Mouse (Mus musculus): ENCODE measurements around the gene Mia2. TPM values are rescaled to one million over a fixed set of nuclear protein-coding genes. Genes with fewer than 3 reads are reported as not detected.

Mia2 gene
- 87.6 TPM for polyA plus RNA-seq (2014; fragmentation: Illumina TruSeq; extraction: RNeasy Lipid Tissue Mini Kit (QIAGEN cat#74804); ENCODE audit: low read depth, low replicate concordance)

DNA sequence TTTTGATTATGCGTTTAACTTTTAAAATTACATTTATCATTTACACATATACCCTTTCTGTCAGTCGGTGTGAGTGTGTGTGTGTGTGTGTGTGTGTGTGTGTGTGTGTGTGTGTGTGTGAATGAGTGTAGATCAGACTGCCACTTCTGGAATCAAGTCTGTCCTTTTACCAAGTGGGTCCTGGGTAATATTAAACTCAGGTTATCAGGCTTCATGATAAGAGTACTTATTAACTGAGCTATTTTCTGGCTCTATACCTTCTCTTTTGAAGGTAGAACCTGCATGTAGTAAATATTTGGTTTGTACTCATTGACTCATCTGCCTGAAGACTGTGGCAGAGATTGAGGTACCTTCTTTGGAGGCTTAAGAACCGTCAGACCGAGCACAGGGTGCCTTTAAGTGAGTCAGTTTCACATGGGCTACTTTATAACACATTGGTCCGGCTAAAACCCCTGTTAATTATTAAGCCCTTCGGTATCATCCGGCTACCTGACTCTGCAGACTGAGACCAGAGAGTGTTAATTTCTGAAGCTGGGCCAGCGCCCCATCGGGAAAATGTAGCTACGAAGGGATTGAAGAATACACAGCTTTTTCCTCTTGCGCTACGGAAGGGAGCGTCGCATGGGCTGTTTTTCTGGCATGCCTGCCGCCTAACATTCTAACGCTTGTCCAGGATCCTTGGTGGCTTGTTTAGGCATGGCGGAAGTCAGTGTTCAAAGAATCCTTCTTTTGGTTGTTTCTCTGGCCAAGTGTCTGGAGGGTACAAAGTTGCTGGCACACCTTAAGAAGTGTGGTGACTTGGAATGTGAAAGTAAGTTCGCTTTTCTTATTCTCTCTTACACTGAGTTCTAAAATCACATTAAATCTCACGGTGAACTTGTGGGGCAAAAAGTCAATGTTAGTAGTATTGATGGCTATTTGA lies at the start of gene Mia2:
Mia2 (plus strand) TSS at position 696 of the 922 bp plus-strand sequence.

DNA sequence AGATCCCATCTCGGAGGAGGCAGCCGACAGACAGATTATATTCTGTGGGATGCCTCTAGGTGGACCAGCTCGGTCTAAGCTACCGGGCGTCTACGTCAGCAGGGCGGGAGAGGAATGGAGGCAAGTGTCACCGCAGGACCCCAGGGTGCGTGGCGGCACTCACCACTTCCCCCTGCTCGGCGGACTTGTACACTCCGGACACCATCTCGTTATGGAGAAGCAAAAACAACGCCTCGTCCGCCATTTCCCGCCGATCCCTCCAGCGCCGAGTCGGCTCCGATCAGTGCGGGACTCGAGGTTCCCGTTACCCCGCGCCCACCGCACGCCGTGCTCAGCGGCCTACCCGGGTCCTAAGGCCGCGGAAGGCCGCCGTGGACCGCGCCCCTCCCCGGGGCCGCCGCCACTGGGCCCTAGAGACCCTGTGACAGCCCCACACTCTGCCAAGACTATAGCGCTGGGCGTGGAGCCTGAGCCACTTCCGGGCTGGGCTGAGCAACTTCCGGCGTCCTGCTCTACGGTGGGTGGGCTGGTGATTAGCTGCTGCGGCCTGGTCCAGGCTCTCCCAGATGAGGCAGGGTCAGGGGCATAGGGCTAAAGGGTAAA lies 34.5 kb upstream of the Mia2 start, which contains the start of gene Trappc6b:
Trappc6b (minus strand) TSS at position 480 of the 603 bp plus-strand sequence.

GRCm38 (mm10) chr12:59066448-59067077 lies 29.0 kb upstream of the Mia2 start, which contains the start of gene Pnn:
Pnn (plus strand) TSS chr12:59066884.

GRCm38 (mm10) chr12:59219325-59220225 lies 124.0 kb downstream of the Mia2 start, which contains the start of gene Fbxo33:
Fbxo33 (minus strand) TSS chr12:59219725.

Other genes starting within 250 kb of the Mia2 start
- gene Sec23a, start 83.8 kb upstream of the Mia2 start, polyA plus RNA-seq (2014; fragmentation: Illumina TruSeq; extraction: RNeasy Lipid Tissue Mini Kit (QIAGEN cat#74804); ENCODE audit: low read depth, low replicate concordance): 35.3 TPM
- gene Gemin2, start 82.4 kb upstream of the Mia2 start, polyA plus RNA-seq (2014; fragmentation: Illumina TruSeq; extraction: RNeasy Lipid Tissue Mini Kit (QIAGEN cat#74804); ENCODE audit: low read depth, low replicate concordance): 9.7 TPM
- 88.1 TPM for gene Trappc6b, start 34.3 kb upstream of the Mia2 start, polyA plus RNA-seq (2014; fragmentation: Illumina TruSeq; extraction: RNeasy Lipid Tissue Mini Kit (QIAGEN cat#74804); ENCODE audit: low read depth, low replicate concordance)
- gene Pnn, start 28.9 kb upstream of the Mia2 start, polyA plus RNA-seq (2014; fragmentation: Illumina TruSeq; extraction: RNeasy Lipid Tissue Mini Kit (QIAGEN cat#74804); ENCODE audit: low read depth, low replicate concordance): 43.8 TPM
- gene Fbxo33, start 123.9 kb downstream of the Mia2 start, polyA plus RNA-seq (2014; fragmentation: Illumina TruSeq; extraction: RNeasy Lipid Tissue Mini Kit (QIAGEN cat#74804); ENCODE audit: low read depth, low replicate concordance): 7.5 TPM